Mouse (Mus musculus): ENCODE measurements around the gene Ggcx. TPM values are rescaled to one million over a fixed set of nuclear protein-coding genes. Genes with fewer than 3 reads are reported as not detected.
"Not testable (repeated sequence)": the region's sequence is repeated elsewhere in the genome, so short reads cannot be mapped to it uniquely, and the experiment has no call there.

Ggcx gene
- total RNA-seq, 2 experiments from 2014 or later = 18.6 to 21.1 TPM

DNA sequence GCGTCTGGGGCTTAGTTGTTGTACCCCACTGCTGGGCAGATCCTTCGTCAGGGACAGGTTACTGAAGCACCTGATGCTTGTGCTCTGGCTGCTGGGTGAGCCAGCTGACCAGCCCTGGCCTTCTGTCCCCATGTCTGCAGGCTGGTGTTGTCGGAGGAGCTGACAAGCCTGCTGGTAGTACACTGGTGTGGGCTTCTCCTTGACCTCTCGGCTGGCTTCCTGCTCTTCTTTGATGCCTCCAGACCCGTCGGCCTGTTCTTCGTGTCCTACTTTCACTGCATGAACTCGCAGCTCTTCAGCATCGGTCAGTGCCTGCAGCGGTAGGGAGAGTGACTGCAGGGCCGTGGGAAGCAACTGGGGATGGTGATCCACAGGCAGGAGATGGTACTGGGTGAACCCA is 11.5 kb downstream of the Ggcx start:
- no peak for DNase-seq
- intact Hi-C loops (cut with DNase I) = no loop called here

DNA sequence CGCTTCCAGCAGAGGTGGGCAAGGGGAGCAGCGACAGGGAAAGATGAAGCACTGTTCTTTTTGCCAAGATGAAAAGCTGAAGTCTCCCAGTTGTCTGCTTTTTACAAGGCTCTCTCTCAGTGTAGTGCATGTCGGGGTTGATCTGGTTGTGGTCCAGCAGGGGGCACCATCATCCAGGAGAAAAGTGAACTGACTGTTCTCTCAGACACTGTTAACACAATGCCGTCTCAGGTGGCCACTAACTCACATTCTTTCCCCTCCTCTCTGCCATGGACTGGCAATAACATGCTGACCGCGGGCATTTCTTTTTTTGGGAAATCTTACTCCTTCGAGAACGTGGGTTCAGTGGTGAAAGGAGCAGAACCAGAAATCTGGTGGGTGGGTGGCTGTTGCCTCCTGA is 13.9 kb downstream of the Ggcx start:
- intact Hi-C loops (cut with DNase I) = loop anchor here (2.0 kb wide), 1 partner anchor 107 kb away; no protein-coding TSS in a partner anchor
- peak; percentile 78 for DNase-seq

DNA sequence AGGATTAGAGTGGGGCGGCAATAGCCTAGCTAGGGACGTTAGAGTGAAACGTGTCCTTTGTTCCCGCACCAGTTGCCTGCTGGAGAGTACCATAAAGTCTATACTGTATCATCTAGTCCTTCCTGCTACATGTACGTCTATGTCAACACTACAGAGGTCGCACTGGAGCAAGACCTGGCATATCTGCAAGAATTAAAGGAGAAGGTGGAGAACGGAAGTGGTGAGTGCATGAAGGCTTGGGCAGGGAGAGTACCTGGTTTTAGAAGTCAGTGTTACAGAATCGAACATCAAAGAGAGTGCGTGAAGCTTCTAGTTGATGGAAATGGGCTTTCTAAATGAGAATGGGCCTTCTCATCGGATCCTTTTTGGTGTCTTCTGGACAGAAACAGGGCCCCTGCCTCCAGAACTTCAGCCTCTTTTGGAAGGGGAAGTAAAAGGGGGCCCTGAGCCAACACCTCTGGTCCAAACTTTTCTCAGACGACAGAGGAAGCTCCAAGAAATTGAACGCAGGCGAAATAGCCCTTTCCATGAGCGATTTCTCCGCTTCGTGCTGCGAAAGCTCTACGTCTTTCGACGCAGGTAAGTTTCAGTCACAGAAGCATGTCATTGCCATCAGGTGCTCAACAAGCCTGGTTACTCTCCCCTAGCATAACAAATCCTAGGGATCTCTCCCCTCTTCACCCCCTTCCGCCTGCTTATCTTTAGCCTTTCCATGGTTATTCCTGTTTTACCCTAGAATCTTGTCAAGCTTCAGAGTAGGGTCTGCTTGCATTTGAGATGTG is 15.1 kb downstream of the Ggcx start:
- no peak for DNase-seq
- intact Hi-C loops (cut with DNase I) = loop anchor here (2.0 kb wide), 1 partner anchor 106 kb away; no protein-coding TSS in a partner anchor

DNA sequence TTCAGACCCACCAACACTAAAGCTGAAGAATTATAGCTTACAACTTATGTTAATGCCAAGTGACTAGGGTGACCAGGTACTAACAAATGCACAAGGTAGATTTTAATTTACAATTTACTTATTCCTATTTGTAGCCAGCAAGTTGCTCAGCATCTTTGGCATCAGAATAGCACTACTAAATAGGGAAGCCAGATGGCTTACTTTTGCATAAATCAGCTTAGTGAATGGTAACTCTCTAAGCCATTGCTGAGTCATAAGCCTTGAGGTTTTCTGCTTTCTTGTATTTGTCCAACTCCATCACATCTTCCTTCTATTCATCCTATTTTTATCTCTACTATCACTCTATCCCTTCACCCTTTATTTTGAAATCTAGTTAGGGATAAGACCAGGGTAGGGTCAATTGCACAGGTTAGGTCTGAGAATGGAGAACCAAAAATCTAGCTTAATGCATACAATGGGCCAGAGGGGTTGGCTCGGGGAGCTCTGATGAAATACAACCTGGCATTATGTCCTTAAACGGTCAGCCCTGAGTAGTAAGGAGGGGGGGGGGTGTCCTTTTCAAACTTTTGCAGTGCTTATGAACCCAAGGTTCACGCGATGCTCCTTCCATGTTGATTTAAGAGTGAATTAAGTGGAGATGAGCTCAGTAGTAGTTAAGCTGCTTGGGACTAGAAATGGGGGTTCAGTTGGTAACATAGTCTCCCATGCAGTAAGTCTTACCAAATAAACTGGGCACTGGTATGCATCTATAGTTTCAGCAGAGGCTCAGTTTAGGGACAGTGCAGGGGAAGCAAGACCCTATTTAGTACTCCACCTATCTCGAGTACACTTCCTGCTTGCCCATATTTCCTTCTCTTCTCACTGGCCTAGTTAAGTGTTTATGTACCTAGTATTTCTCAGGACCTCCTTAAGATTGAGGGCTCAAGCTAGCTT is 17.1 kb downstream of the Ggcx start:
- DNase-seq = no peak

DNA sequence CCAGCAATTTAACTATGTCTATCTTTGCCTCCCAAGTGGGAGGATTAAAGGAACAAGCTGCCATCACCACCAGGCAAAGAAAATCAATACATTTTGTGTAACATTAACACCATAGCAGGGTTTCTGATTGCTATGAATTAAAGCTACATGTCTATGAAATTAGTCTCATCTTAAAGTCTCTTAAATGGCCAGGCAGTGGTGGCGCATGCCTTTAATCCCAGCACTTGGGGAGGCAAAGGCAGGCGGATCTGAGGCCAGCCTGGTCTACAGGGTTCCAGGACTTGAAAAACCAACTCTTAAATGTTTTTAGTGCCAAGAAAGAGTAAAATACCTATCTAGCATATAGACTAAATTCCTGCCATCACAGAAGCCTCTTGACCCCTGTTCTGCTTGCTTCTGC is 18.0 kb downstream of the Ggcx start:
- DNase-seq = no peak
- intact Hi-C loops (cut with DNase I) = no loop called here

More for the DNA sequence above, 17.1 kb downstream of the Ggcx start:
- intact Hi-C loops (cut with DNase I) = no loop called here

DNA sequence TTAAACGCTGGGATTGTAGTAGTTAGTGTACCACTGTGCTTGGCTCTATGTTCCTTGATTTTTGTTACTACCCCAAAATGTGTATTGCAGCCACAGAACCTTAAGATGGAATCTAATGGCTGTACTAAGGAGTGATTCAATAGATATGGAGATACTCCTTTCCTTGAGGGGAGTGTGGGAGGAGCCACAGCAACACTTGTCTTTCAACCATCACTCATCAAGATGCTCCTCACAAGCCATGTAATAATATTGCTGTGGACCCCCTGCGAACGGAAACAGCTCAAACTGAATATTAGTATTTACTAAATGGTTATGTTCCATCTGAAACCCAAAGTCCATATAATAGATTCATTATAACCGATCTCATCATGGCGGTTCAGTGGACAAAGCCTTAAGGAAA is 24.1 kb downstream of the Ggcx start:
- DNase-seq = no peak
- intact Hi-C loops (cut with DNase I) = loop anchor here (5.0 kb wide), 1 partner anchor 79 kb away; no protein-coding TSS in a partner anchor

DNA sequence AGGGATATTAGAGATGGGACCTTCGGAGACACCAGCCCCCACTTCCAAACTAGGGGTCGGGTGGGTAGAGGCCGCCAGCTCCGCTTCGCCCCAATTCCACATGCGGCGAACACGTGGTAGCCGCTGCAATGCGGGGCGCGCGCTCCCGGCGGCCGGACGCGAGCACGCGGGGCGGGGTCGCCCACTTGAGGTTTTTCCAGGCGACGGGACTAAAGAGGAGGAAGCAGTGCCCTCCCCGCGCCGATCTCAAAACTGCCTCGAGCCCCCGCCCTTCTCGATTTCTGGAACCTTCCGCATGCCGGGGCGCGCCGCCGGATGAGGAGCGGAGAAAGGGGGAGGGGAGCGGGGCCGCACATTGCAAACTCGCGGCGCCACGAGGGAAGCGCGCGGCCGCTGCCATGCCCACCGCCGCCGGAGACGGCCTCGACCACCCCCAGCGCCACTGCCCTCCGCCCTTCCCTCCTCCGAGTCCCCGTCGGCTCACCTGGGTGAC is 24.8 kb downstream of the Ggcx start:
- intact Hi-C loops (cut with DNase I) = loop anchor here (5.0 kb wide), 1 partner anchor 78 kb away; no protein-coding TSS in a partner anchor
- DNase-seq = peak; percentile 92

DNA sequence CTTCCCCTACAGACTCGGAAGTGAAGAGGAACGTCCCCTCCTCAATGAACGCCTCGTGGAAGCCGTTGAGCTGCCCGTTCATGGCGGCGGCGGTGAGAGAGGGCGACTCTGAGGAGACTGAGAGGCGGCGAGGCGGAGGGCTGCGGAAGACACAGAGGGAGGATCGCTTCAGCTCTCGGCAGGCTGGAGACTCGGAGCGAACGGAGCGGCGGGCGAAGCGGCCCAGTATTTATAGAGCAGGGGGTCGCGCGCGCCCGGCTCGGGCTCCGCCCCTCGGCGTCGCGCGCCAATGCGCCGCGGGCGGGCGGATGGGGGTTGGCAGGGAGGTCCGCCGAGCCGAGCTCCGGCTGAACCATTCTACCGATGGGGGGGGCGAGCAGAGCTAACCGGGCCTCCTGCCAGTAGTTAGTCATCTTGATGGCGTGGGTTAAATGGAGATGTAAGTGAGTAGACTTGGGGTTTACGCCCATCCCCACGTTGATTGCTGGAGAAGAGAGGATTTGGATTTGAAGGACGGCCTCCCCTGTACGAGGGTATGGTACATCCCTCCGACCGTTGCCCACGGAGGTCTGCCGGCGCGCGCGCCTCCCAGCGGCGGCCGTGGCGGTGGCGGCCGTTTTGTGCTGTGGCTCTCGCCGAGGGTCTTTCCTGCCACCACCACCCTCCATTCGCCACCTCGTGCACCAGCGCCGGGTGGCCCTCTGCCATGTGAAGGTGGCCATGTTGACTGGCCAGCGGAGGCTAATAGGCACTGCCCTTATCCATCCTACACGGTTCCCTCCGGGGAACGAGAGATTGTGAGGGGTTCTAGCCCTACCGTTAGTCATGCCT is 25.5 kb downstream of the Ggcx start, which contains the start of gene Mat2a:
Gene Mat2a, minus strand, starts transcription at position 204 of the 831 bp plus-strand sequence.
- peak; percentile 96 for DNase-seq
- intact Hi-C loops (cut with DNase I) = loop anchor here (5.0 kb wide), 1 partner anchor 78 kb away; no protein-coding TSS in a partner anchor

DNA sequence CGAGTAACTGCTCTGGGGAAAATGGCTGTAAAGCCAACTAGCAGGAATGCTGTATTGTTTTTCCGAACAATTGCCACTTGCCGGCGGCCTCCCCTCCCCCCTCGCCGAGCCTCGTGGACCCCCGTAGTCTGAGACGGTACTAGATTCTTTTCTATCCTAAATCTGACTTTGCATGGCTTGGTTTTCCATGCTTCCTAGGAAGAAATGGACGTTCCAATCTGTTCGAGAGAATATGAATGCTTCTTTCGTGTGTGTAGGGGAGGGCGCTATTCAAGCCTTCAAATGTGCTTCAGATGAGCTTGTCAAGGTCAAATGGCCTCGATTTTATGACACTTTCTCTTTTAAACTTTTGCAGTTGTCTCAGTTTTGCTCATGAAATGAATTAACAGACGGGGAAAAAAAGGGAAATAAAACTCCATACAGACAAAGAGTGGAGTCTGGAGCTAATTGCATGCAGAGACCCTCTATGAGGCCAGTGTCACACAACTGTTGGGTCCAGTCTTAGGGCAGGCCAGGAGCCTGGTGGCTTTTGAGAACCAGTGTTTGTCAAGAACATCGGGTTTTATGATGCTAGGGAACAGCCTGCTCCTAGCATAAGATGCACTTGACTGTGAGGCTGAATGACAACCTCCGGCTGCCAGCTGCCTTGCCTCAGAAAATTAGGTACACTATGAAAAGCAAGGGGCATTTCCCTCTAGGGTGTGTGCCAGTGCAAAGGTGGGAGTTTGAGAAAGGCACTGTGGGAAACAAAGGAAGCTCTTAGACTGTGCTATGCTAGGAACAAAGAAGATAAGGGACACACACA is 26.3 kb downstream of the Ggcx start:
- DNase-seq = peak; percentile 17
- intact Hi-C loops (cut with DNase I) = no loop called here

DNA sequence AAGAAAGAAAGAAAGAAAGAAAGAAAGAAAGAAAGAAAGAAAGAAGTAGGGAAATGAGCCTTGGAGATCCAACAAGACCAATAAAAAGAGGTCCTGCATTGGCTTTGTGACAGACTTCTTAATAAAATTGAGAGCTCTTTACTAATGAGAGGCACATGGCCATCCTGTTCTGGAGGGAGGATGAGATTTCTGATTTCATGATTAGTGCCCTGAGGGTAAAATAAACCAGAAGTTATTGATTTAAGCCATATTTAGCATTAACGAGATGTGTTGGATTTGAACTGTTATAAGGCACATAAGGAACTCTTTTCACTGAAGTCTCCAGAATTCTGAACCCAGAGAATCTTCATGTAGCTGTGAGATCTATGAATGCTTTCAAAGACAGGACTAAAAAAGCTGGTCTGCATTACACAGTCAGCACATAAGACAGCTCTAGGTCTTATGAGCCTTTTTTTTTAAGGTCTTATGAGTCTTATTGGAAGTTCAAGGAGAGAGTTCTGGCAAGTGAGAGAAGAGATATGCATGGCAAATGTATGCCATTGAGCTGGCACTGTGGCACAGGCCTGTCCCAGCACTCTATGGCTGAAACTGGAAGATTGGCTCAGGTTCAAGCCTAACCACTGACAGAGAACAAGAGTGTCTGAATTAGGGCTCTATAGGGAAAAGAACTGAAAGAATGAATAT is 29.0 kb downstream of the Ggcx start:
- intact Hi-C loops (cut with DNase I) = no loop called here
- no peak for DNase-seq

DNA sequence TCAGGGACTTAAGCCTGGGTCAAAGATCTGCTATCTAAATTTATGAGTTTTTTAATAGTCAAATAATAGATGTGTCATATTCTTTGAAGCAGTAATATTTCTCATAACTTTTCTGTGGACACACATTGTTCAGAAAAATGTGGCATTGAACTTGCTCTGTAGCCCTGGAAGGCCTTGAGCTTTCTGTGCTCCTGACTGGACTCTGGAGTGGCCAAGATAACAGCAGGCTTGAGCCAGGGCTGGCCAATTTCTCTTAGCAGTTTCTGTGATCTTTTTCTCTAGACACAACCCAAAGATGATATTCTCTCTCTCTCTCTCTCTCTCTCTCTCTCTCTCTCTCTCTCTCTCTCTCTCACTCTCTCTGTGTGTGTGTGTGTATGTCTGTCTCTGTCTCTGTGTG is 30.9 kb downstream of the Ggcx start:
- intact Hi-C loops (cut with DNase I) = no loop called here

DNA sequence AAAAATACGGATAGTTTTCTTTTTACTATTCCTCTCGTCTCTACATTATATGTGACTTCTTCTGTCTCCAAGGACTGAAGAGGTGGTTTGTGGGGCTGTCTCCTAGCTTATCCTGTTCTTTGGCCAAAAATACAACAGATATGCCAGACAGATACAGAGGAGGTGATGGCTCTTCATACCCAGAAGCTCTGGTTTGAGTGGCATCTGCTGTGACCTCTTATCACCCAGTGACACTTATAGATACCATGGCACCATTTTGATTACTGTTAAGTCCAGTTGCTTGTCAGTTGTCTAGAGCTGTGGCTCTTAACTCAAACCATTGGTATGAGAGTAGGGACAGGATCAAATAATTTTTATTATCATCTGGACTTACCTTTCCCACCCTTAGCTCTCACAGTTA is 33.4 kb downstream of the Ggcx start:
- DNase-seq = no peak
- intact Hi-C loops (cut with DNase I) = no loop called here

More for the DNA sequence above, 30.9 kb downstream of the Ggcx start:
- DNase-seq = no peak

DNA sequence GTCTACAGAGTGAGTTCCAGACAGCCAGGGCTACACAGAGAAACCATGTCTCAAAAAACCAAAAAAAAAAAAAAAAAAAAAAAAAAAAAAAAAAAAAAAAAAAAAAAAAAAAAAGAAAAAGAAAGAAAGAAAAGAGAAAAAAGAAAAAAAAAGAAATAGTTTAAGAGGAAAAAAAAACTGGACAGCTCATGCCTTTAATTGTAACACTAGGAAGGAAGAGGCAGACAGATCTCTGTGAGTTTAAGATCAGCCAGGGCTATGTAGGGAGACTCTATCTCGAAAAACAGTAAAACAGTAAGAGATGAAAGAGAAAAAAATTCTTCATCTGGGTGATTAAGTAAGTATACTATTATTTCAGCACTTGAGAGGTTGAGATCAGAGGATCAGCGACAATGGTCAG is 37.7 kb downstream of the Ggcx start:
- DNase-seq; intact Hi-C loops (cut with DNase I): not testable (repeated sequence)

DNA sequence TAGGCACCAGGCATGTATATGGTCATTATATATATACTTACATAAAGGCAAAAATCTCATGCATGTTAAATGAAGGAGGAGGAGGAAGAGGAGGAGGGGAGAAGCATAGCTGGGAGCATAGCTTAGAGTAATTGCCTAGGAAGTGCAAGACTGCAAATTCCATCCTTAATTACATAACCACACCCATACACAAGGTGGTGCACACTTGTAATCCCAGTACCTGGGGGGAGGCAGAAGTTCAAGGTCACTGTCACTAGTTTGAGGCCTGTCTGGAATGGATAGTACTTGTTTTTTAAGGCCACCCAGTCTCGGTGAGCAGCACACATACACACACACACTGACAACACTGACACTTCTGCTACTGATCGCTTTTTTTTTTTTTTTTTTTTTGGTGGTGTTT is 38.2 kb downstream of the Ggcx start:
- intact Hi-C loops (cut with DNase I) = no loop called here
- no peak for DNase-seq

DNA sequence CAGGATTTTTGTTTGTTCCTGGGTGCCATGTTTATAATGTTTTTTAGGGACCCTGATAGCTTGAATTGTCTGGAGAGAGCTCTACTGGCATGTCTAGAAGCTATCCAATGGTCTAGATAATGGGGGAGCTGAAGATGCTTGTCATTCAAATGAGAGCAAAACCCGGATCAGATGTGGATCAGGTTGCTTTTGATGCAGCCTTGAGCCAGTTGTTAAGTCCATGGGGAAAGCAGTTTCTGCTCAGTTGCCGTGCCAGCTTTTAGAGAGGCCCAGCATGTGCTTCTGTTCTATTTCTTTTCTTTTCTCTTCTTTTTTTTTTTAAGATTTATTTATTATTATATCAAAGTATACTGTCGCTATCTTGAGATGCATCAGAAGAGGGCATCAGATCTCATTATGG is 39.5 kb downstream of the Ggcx start:
- intact Hi-C loops (cut with DNase I) = no loop called here
- DNase-seq = no peak

DNA sequence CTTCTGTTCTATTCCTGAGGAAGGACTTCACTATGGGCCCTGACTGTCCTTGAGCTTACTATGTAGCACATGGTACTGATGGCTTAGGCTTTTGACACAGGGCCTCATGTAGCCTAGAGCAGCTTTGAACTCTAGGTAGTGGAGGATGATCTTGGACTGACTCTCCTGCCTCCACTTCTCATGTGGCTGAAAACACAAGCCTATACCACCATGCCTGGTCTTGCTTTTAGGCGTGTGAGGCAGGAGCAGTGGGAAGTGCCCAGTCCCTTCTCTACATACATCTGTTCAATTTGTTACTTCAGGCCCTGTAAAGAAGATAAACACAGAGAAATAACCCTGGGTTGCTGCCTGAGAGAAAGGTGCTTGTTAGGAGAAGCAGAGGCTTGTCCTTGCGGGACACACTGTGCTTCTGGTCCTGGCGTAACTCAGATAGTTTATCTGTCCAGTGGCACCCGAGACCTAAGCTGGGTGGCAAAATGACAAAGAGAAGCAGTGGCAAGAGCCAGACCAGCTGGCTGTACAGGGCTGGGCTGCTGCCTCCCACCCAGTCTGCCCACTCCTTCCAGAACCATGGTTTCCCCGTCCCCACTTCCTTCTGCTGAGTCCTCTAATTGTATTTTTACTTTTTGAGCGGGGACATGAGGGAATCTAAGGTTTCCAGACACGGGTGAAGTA is 40.1 kb downstream of the Ggcx start:
- peak; percentile 31 for DNase-seq
- intact Hi-C loops (cut with DNase I) = no loop called here

DNA sequence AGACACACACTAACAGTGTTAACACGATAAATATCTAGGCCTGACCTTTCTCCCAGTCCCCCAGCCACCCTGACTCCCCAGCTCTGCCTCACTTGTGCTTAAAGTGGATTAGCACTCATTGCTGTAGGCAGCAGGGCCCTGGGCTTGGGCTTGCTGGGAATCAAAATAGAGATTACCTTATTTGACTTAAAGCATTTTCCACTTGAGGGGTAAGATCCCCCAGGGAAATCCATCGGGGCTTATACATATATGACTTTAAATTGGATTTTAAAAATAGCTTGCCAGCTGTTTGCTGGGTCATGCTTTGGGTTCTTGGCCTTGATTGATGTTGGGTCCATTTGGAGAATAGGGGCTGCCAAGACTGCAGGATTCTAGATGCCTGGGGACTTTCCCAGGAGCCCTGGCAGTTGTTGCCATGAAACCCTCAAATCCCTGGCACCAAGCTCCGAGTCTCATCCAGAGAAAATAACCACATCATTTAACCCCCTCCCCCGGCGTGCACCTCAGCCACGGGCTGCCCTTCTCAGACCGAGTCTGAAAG is 40.8 kb downstream of the Ggcx start:
- intact Hi-C loops (cut with DNase I) = no loop called here
- peak; percentile 63 for DNase-seq

DNA sequence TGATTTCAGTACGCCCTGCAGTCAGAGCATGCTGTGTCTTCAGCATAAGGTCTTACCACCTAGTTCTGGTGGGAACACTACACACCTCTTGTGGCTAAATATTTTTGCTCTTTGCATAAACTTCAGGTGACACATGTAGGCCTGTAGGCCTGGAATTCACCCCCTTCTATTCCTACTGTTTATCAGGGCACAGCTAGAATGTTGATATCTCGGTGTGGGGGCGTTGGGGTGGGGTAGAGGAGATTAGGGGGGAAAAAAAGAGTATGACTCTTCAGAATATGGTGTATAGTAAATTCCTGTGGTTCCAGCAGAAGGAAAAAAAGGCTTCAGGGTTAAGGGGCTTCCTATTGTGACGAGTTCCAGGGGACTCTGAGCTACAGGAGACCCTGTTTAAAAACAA is 42.5 kb downstream of the Ggcx start:
- intact Hi-C loops (cut with DNase I) = no loop called here
- no peak for DNase-seq
